Mouse (Mus musculus) heart, embryonic 12.5 days (tissue): ENCODE results near the gene Sorcs1. TPM values are rescaled to one million over a fixed set of nuclear protein-coding genes. Genes with fewer than 3 reads are reported as not detected.
A peak's percentile ranks its signal among the peaks of the same experiment; 100 is the strongest.

Experiments
- ATAC-seq: fragments of 200-750 bp; cut with Nextera tagmentation; 2 replicates; pipeline ENCODE4 v1.8.0; 2017; ENCODE audit warnings: moderate TSS enrichment, moderate library complexity; ENCODE audit not compliant: insufficient number of reproducible peaks, low FRiP score
- H3K27ac ChIP-seq: fragments of 300-500 bp; sonication (generic); 2 replicates; pipeline ENCODE4 v1.5.1; 2016; ENCODE audit warnings: mild to moderate bottlenecking, moderate library complexity; ENCODE audit not compliant: poor library complexity, severe bottlenecking
- H3K27me3 ChIP-seq: fragments of 300-500 bp; sonication (generic); replicated peaks from 2 replicates; pipeline ENCODE4 v1.6.1; 2016; ENCODE audit warnings: mild to moderate bottlenecking, moderate library complexity
- H3K36me3 ChIP-seq: fragments of 300-500 bp; sonication (generic); 2 replicates; pipeline ENCODE4 v1.6.1; 2016; ENCODE audit warnings: mild to moderate bottlenecking, moderate library complexity
- H3K4me1 ChIP-seq: fragments of 300-500 bp; sonication (generic); replicated peaks from 2 replicates; pipeline ENCODE4 v1.6.1; 2016; ENCODE audit warnings: mild to moderate bottlenecking
- H3K4me2 ChIP-seq: fragments of 300-500 bp; sonication (generic); 2 replicates; pipeline ENCODE4 v1.6.1; 2016; ENCODE audit warnings: mild to moderate bottlenecking, moderate library complexity
- H3K4me3 ChIP-seq: fragments of 300-500 bp; sonication (generic); 2 replicates; pipeline ENCODE4 v1.5.1; 2016; ENCODE audit warnings: mild to moderate bottlenecking
- H3K9ac ChIP-seq: fragments of 300-500 bp; sonication (generic); 2 replicates; pipeline ENCODE4 v1.6.1; 2016; ENCODE audit warnings: mild to moderate bottlenecking, moderate library complexity
- H3K9me3 ChIP-seq: fragments of 300-500 bp; sonication (generic); replicated peaks from 2 replicates; pipeline ENCODE4 v1.6.1; 2016; ENCODE audit warnings: mild to moderate bottlenecking, moderate library complexity
- WGBS: fragments of 180-500 bp; shearing (Covaris S2); methylation state at CpG from one replicate; pipeline ENCODE4 v1.1.7; 2016; 5-methylcytosine and 5-hydroxymethylcytosine counted together
- polyA plus RNA-seq: library from polyadenylated mRNA; unstranded; fragments of >200 nt; fragmentation: Nextera tagmentation; extraction: Ambion mirVana; gene quantifications from 2 replicates; pipeline ENCODE4 v1.2.1, GENCODE M21; 2016

The Sorcs1 gene
- polyA plus RNA-seq, 1 experiment from 2014 or later: 0.97 TPM

DNA sequence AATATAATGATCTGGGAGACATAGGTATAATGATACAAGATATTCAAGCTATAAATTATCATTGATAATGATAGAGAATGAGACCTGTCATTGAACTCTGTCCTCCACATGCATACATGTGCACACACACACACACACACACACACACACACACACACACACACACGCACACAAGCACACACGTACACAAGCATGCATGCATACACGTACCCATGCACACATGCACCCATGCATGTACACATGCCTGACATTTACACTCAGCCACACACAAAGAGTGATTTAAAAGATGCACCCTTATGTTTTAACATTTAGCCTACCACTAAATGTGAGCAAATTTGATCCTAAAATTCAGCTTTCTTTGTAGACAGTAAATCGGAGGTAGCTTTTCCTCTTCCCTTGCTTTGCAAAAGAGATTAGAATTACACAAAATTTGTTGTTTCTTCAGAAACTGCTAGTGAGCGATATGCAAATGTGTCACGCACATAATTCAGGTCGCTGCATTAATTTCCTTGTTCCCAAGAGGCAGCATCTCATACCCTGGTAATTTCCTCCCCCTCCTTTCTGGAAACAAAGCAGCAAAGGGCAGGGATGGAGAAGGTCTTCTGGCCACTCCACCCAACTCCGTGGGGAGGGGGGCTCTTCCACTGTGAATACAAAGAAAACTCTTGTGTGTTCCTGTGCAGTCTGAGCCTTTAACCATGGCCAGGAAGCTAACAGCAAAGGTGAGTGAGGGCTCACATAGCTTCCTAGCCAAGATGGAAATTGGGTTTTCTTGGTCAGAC is 38.0 kb downstream of the Sorcs1 start:
- Histone ChIP-seq H3K4me3 (no peak overlapping the region), H3K27ac (no peak overlapping the region), H3K9me3 (no peaks in the 10 kb centered on the region), H3K36me3 (no peaks in the 10 kb centered on the region), H3K4me1 (no peaks in the 10 kb centered on the region), H3K9ac (no peak overlapping the region), H3K27me3 (no peaks in the 10 kb centered on the region), H3K4me2 (no peak overlapping the region)
- whole genome bisulfite sequencing: 72% methylated on average over 8 of the region's 8 CpGs
- ATAC-seq: no peak

DNA sequence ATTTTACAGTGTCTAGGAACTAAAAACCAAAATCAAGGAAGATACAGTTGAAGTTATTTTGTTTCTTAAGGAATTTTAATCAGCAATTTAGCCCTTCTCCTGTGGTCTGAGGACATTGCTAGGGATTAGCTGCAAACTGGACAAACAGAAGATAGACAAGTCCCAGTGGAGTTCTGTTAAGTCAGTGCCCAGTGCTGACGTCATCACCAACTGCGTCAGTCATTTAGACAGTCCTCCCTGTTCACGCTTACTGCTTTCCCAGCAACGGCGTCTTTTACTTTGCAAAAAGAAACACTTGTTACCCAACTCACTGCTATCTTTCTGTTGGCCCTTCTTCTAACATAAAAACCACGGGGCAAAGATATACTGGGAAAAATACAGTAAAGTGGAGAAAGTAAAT is 40.3 kb downstream of the Sorcs1 start:
- Histone ChIP-seq H3K9ac (no peak overlapping the region), H3K36me3 (no peaks in the 10 kb centered on the region), H3K27me3 (no peaks in the 10 kb centered on the region), H3K27ac (no peak overlapping the region), H3K4me2 (no peak overlapping the region), H3K4me1 (no peaks in the 10 kb centered on the region), H3K9me3 (no peaks in the 10 kb centered on the region), H3K4me3 (no peak overlapping the region)
- no peak for ATAC-seq
- WGBS: 55% methylated on average over 6 of the region's 6 CpGs

DNA sequence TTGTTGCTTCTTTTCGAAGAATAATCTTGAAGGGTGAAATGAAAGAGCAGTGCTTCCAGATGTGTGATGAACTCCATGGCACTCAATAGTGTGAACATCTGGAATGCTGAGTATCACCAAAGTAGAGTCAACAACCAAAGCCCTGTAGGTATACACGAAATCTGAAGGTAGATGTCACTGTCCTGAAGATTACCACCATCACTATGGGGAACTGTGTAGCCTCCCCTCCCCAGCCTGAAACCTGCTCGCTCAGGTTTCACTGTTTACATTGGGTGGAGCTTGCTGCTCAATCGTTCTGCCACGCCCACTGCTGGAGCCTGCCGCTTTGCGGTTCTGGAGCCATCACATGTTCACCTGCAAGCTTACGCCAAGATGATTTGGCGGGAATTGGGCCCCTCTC is 64.4 kb downstream of the Sorcs1 start:
- ATAC-seq: no peak
- Histone ChIP-seq H3K9ac (no peak overlapping the region), H3K4me3 (no peak overlapping the region), H3K4me2 (peak overlapping the region; percentile 48), H3K27ac (no peak overlapping the region), H3K4me1 (0 out of 2 replicates have a peak, but pooled peaks cover 2% of the 10 kb centered on the region), H3K27me3 (no peaks in the 10 kb centered on the region), H3K36me3 (no peaks in the 10 kb centered on the region), H3K9me3 (no peaks in the 10 kb centered on the region)
- 25% methylated on average over 9 of the region's 9 CpGs for WGBS

DNA sequence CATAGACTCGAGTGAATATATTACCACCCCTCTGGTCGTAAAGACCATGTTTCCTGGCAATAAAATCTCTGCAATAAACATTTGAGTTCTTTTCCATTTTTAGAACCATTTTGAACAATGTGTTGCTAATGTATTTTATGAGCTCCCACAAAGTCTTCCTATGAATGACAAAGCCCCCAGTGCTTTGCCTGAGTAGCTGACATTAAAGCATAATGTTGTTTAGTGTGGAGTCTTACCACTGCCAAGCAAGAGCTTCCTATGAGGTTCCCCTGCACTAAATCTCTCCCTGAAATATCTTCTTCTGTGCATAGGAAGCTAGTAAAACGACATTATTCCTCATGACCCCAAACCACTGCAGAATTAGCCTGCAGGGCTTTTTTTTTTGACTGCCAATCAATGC is 66.8 kb downstream of the Sorcs1 start:
- ATAC-seq: no peak
- Histone ChIP-seq H3K27me3 (no peaks in the 10 kb centered on the region), H3K9ac (no peak overlapping the region), H3K4me1 (no peaks in the 10 kb centered on the region), H3K4me2 (no peak overlapping the region), H3K27ac (no peak overlapping the region), H3K9me3 (no peaks in the 10 kb centered on the region), H3K4me3 (no peak overlapping the region), H3K36me3 (no peaks in the 10 kb centered on the region)
- WGBS: 61% methylated on average over 3 of the region's 3 CpGs

DNA sequence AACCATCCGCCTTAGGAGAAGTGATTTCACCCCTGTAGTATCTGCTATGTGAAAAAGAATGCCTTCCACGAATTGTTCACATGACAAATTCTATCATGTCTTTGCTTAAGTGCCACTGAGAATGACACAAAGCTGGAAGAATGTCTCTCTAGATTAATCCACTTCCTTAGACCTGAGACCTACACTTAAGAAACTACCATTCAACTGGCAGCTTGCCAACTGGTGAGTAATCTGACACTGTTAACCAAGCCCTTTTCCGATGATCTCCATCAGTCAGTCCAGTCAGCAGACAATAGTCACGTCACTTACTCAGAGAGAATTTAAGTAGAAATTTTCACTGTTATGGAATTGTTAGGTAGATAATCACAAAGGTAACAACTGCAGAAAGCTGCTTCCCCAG is 74.6 kb downstream of the Sorcs1 start:
- Histone ChIP-seq H3K9ac (no peak overlapping the region), H3K4me3 (no peak overlapping the region), H3K4me2 (no peak overlapping the region), H3K36me3 (no peaks in the 10 kb centered on the region), H3K4me1 (peaks cover 8% of the 10 kb centered on the region; the same call in 1 of the 2 replicates), H3K9me3 (no peaks in the 10 kb centered on the region), H3K27ac (no peak overlapping the region), H3K27me3 (no peaks in the 10 kb centered on the region)
- ATAC-seq: 0 out of 2 replicates have a peak, but pooled peaks have one; percentile 6
- WGBS: 21% methylated on average over 4 of the region's 4 CpGs

DNA sequence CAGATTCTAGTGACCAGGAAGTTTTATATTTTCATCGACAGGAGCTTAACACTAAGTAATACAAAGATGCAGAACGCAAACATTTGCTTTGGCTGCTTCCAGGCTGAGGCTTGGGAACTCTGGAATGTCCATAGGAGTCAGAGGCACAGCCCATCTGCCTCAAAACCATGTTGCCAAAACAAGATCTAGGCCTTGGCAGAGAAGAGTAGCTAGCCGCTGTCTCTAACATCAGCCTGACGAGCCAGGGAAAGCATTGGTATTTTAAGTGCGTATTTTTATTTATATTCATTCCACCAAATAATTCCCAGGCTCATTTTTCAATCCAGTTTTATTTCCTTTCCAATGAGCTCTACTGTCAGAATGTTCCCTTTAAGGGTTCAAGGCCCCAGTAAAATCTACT is 75.1 kb downstream of the Sorcs1 start:
- no peak overlapping the region for H3K27ac ChIP-seq
- no peaks in the 10 kb centered on the region for H3K27me3 ChIP-seq
- no peaks in the 10 kb centered on the region for H3K9me3 ChIP-seq
- ATAC-seq: no peak
- 72% methylated on average over 5 of the region's 5 CpGs for WGBS
- H3K9ac ChIP-seq: no peak overlapping the region
- H3K4me1 ChIP-seq: peaks cover 8% of the 10 kb centered on the region; the same call in 1 of the 2 replicates
- no peaks in the 10 kb centered on the region for H3K36me3 ChIP-seq
- no peak overlapping the region for H3K4me2 ChIP-seq
- H3K4me3 ChIP-seq: no peak overlapping the region

DNA sequence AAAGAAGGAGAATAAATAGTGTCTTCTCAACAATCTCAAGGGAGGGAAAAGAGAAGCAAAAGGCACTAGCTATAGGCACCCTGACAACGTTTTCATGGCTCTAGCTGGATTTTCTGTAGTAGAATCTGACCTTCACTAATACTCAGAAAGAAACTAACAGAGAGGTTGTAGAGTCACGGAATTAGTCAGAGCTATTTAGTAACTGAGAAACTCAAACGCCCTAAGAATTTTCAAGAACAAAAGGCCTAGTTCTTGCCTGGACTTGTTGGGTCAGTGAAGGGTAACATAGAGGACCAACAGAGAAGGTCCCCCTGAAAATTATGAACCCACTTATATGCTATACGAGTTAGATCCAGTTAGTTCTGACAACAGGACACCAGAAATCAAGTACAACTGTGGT is 81.1 kb downstream of the Sorcs1 start:
- Histone ChIP-seq H3K4me1 (no peaks in the 10 kb centered on the region), H3K27ac (no peak overlapping the region), H3K9ac (no peak overlapping the region), H3K36me3 (no peaks in the 10 kb centered on the region), H3K4me2 (no peak overlapping the region), H3K9me3 (no peaks in the 10 kb centered on the region), H3K4me3 (no peak overlapping the region), H3K27me3 (no peaks in the 10 kb centered on the region)
- 69% methylated on average over 4 of the region's 4 CpGs for WGBS
- no peak for ATAC-seq

DNA sequence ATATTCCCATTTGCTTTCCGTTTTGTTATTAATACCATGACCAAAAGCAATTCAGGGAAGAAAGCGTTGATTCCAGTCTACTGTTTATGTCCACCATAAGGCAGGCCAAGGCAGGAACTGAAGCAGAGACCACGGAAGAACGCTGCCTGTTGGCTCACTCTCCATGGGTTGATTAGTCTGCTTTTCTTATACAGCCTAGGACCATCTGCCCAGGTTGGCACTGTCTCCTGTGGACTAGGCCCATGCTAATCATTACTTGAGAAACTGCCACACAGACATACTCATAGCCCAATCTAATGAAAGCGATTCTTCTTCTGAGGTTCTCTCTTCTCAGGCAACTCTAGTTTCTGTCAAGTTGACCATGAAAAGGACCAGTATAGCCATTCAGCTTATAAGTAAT is 92.3 kb downstream of the Sorcs1 start:
- no peak overlapping the region for H3K9ac ChIP-seq
- H3K27me3 ChIP-seq: no peaks in the 10 kb centered on the region
- no peak overlapping the region for H3K4me3 ChIP-seq
- no peaks in the 10 kb centered on the region for H3K36me3 ChIP-seq
- no peak overlapping the region for H3K27ac ChIP-seq
- H3K4me2 ChIP-seq: no peak overlapping the region
- WGBS: 87% methylated on average over 5 of the region's 5 CpGs
- H3K4me1 ChIP-seq: no peaks in the 10 kb centered on the region
- no peak for ATAC-seq
- H3K9me3 ChIP-seq: no peaks in the 10 kb centered on the region

DNA sequence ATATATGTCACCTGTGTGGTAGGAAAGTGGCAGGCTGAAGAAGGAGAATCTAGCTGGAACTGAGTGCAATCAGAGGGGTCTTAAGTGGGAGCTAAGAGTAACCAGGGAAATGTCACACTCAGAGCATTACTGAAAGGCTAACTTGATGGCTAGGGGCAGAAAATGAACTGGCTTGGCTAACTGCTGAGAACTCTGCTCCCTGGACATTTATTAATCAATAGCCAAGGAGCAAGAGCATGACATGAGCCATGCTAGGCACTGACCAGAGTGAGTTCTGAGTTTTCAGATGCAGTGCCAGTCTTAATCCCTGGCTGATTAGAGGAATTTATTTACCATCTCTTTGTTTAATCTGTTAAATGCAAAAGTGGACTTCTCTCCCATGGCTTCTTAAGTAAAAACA is 95.5 kb downstream of the Sorcs1 start:
- Histone ChIP-seq H3K27me3 (no peaks in the 10 kb centered on the region), H3K4me2 (no peak overlapping the region), H3K4me1 (no peaks in the 10 kb centered on the region), H3K4me3 (no peak overlapping the region), H3K27ac (no peak overlapping the region), H3K9me3 (no peaks in the 10 kb centered on the region), H3K36me3 (no peaks in the 10 kb centered on the region), H3K9ac (no peak overlapping the region)
- ATAC-seq: no peak

DNA sequence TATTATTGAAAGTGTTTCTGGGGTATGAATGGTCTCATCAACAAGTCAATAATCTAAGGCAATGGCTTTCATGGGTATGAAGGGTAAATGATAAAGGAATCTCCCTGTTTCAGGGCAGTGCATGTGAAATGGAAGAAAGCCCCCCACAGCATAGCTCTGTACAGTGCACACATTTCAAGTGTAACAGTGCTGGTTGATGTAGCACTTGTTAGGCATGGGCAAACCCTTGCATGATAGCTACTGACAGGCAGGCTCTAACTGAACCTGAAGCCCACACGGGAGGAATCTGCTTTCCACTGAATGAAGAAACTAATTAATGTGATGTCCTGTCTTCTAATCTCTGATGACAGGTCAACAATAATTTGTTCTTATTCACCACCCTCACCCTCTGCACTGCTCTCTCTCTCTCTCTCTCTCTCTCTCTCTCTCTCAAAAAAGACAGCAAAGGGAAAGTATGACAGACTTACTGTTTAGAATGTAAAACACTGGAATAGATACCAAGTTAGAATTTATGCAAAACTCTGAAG is 108.7 kb downstream of the Sorcs1 start:
- Histone ChIP-seq H3K4me1 (0 out of 2 replicates have a peak, but pooled peaks cover 2% of the 10 kb centered on the region), H3K9me3 (no peaks in the 10 kb centered on the region), H3K4me2 (no peak overlapping the region), H3K27ac (no peak overlapping the region), H3K27me3 (no peaks in the 10 kb centered on the region), H3K36me3 (no peaks in the 10 kb centered on the region), H3K4me3 (no peak overlapping the region), H3K9ac (no peak overlapping the region)
- ATAC-seq: no peak
- WGBS: 34% methylated on average over 1 of the region's 1 CpGs

DNA sequence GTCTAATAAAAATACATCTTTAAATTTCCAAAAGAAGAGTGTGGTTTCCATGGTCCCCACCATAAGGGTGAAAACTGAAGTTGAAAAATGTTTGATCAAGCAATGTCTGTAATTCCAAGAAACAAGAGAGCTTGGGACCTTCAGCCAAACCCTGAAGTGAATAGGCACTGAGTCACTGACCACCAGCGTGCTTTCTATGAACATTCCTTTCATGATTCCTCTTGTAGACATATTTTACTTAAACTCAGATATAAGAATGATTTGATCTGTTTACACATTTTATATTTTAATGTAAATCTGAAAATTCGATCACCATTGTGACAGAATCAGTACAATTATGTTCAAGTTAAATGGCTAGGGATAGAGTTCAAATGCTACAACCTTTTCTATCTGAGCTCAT is 112.1 kb downstream of the Sorcs1 start:
- H3K4me1 ChIP-seq: 0 out of 2 replicates have a peak, but pooled peaks cover 2% of the 10 kb centered on the region
- no peak overlapping the region for H3K4me3 ChIP-seq
- no peak overlapping the region for H3K4me2 ChIP-seq
- H3K36me3 ChIP-seq: no peaks in the 10 kb centered on the region
- no peaks in the 10 kb centered on the region for H3K27me3 ChIP-seq
- no peaks in the 10 kb centered on the region for H3K9me3 ChIP-seq
- no peak for ATAC-seq
- no peak overlapping the region for H3K27ac ChIP-seq
- 67% methylated on average over 2 of the region's 2 CpGs for WGBS
- H3K9ac ChIP-seq: no peak overlapping the region

DNA sequence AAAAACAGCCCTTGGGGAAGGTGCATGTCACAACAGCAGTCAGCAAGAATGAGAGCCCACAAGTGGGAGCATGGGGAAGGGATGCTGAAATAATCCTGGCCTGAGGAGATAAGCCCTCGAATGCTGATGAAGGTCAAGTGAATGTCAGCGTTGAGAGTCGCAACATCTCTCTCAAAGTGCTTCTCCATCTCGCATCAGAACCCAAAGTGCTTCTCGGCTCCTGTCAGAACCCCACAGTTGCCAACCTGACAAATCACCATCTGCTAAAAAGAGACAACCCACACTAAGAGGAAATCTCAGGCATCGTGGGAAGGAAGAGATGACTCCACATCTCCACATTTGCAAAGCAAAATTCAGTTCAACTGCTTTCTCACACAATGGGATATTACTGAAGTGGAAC is 119.7 kb downstream of the Sorcs1 start:
- Histone ChIP-seq H3K4me1 (no peaks in the 10 kb centered on the region), H3K27ac (no peak overlapping the region), H3K27me3 (no peaks in the 10 kb centered on the region), H3K36me3 (no peaks in the 10 kb centered on the region), H3K9ac (no peak overlapping the region), H3K9me3 (no peaks in the 10 kb centered on the region), H3K4me2 (no peak overlapping the region), H3K4me3 (no peak overlapping the region)
- WGBS: 26% methylated on average over 6 of the region's 6 CpGs
- no peak for ATAC-seq
